Mouse (Mus musculus): ENCODE results near the gene Fig4. TPM values are rescaled to one million over a fixed set of nuclear protein-coding genes. Genes with fewer than 3 reads are reported as not detected.

Gene Fig4
- total and polyA plus RNA-seq, 3 experiments = 21.4 to 27.4 TPM; not detected in 1

DNA sequence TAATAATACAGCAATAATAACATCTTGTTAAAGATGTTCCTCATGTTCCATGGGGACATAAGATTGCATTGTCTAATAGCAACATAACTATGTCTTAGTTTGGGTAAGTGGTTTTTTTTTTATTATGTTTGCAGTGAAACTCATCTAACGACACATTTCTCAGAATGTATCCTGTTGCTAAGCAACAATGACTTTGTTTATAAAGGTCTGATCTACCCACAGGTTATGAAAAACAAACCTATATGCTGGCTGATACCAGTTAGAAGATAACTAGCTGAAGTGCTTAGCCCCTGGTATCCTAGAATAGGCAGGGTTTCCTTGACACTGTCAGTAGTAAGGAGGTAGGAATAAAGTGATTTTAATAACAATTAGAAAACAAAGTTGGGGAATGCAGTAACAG lies 15.0 kb downstream of the Fig4 start:
- Histone ChIP-seq H3K36me3 (ENCODE audit: control insufficient read depth in 1 of 2, insufficient read depth in 2 of 2, low read length in 2 of 2) (no peaks in the 10 kb centered on the region), H3K9me3 (replicated peaks; ENCODE audit: insufficient read depth, low read length) (no peaks in the 10 kb centered on the region), H3K79me2 (ENCODE audit: control insufficient read depth, insufficient read depth, low read length, poor library complexity) (no peaks in the 10 kb centered on the region), H3K27ac (ENCODE audit: control insufficient read depth, low read depth, low read length) (no peak overlapping the region), H3K4me1 (ENCODE audit: control insufficient read depth in 1 of 2, insufficient read depth in 2 of 2, low read length in 2 of 2) (0 out of 4 replicates have a peak, but pooled peaks cover 0 to 3% of the 10 kb centered on the region in 2 experiments), H3K4me3 (ENCODE audit: control insufficient read depth in 1 of 2, insufficient read depth in 1 of 2, low read depth in 2 of 2, low read length in 2 of 2) (no peak overlapping the region), H3K9ac (ENCODE audit: control insufficient read depth, low read depth, low read length, poor library complexity, severe bottlenecking) (no peak overlapping the region), H3K27me3 (ENCODE audit: control insufficient read depth in 1 of 2, insufficient read depth in 2 of 2, low read length in 2 of 2) (no peaks in the 10 kb centered on the region)
- DNase-seq (ENCODE audit: low read depth, low spot score) = no peak
- no peak for TF ChIP-seq ZNF384 (IDR thresholded peaks at IDR 0.05; ENCODE audit: low read depth, low read length)
- TF ChIP-seq EP300 (IDR thresholded peaks at IDR 0.05; ENCODE audit: low read depth in 1 of 2, low read length in 2 of 2) = no peak
- TF ChIP-seq TCF12 (IDR thresholded peaks at IDR 0.05; ENCODE audit: low read depth, low read length) = no peak
- no peak for TF ChIP-seq MYC (IDR thresholded peaks at IDR 0.05; ENCODE audit: low read depth, low read length)
- TF ChIP-seq TAL1 (IDR thresholded peaks at IDR 0.05; ENCODE audit: low read length) = no peak
- TF ChIP-seq SMC3 (IDR thresholded peaks at IDR 0.05; ENCODE audit: low read depth, low read length) = no peak
- TF ChIP-seq SIN3A (IDR thresholded peaks at IDR 0.05; ENCODE audit: low read length) = no peak
- no peak for TF ChIP-seq JUND (IDR thresholded peaks at IDR 0.05; ENCODE audit: low read depth, low read length)
- no peak for TF ChIP-seq POLR2AphosphoS5 (IDR thresholded peaks at IDR 0.05; ENCODE audit: borderline replicate concordance, low read depth, low read length)
- no peak for TF ChIP-seq CHD1 (IDR thresholded peaks at IDR 0.05; ENCODE audit: low read depth, low read length)

DNA sequence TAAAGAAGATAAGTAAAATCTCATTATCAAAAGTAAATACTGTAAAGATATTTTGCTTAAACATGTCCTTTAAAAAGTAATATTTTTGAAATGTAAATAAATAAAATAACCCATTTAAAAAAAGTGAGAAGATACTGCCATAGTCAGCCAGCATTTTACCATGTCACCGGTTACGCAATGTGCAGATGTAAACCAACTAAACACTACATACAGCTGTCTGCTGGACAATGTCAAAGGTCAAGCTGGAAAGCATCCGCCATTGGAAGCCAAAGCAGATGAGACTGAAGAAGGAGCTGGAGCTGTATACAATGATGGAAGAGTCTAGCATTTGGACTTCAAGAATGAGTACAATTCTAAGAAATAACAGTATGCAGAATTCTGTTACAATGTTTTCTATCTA lies 15.4 kb downstream of the Fig4 start:
- TF ChIP-seq HCFC1 (IDR thresholded peaks at IDR 0.05; ENCODE audit: low read depth, low read length) (no peak), ETS1 (IDR thresholded peaks at IDR 0.05; ENCODE audit: low read depth, low read length) (no peak), GABPA (IDR thresholded peaks at IDR 0.05; ENCODE audit: low read depth, low read length) (no peak), GATA1 (IDR thresholded peaks at IDR 0.05; ENCODE audit: low read depth, low read length) (no peak), POLR2AphosphoS2 (IDR thresholded peaks at IDR 0.05; ENCODE audit: low read length) (no peak), POLR2AphosphoS5 (IDR thresholded peaks at IDR 0.05; ENCODE audit: borderline replicate concordance, low read depth, low read length) (no peak), E2F4 (IDR thresholded peaks at IDR 0.05; ENCODE audit: borderline replicate concordance, low read depth, low read length) (no peak), NRF1 (IDR thresholded peaks at IDR 0.05; ENCODE audit: insufficient read depth, low read depth, low read length, poor library complexity, severe bottlenecking) (no peak), ELF1 (IDR thresholded peaks at IDR 0.05; ENCODE audit: low read depth, low read length) (no peak), MEF2A (IDR thresholded peaks at IDR 0.05; ENCODE audit: extremely low read depth, insufficient replicate concordance, low read depth, low read length, poor library complexity, severe bottlenecking) (no peak)
- no peak overlapping the region for H3K27ac ChIP-seq (ENCODE audit: control insufficient read depth, low read depth, low read length)
- no peak for DNase-seq (ENCODE audit: low read depth, low spot score)
- no peak overlapping the region for H3K4me3 ChIP-seq (ENCODE audit: control insufficient read depth in 1 of 2, insufficient read depth in 1 of 2, low read depth in 2 of 2, low read length in 2 of 2)
- no peaks in the 10 kb centered on the region for H3K27me3 ChIP-seq (ENCODE audit: control insufficient read depth in 1 of 2, insufficient read depth in 2 of 2, low read length in 2 of 2)
- no peaks in the 10 kb centered on the region for H3K9me3 ChIP-seq (replicated peaks; ENCODE audit: insufficient read depth, low read length)
- H3K4me1 ChIP-seq (ENCODE audit: control insufficient read depth in 1 of 2, insufficient read depth in 2 of 2, low read length in 2 of 2) = 0 out of 4 replicates have a peak, but pooled peaks cover 0 to 3% of the 10 kb centered on the region in 2 experiments
- H3K36me3 ChIP-seq (ENCODE audit: control insufficient read depth in 1 of 2, insufficient read depth in 2 of 2, low read length in 2 of 2) = no peaks in the 10 kb centered on the region
- H3K9ac ChIP-seq (ENCODE audit: control insufficient read depth, low read depth, low read length, poor library complexity, severe bottlenecking) = no peak overlapping the region
- no peaks in the 10 kb centered on the region for H3K79me2 ChIP-seq (ENCODE audit: control insufficient read depth, insufficient read depth, low read length, poor library complexity)
